Mouse (Mus musculus): Measurements from ENCODE around the gene Necab3. TPM values are rescaled to one million over a fixed set of nuclear protein-coding genes. Genes with fewer than 3 reads are reported as not detected.

Gene Necab3
- polyA plus RNA-seq, 1 experiment: 14.8 TPM

DNA sequence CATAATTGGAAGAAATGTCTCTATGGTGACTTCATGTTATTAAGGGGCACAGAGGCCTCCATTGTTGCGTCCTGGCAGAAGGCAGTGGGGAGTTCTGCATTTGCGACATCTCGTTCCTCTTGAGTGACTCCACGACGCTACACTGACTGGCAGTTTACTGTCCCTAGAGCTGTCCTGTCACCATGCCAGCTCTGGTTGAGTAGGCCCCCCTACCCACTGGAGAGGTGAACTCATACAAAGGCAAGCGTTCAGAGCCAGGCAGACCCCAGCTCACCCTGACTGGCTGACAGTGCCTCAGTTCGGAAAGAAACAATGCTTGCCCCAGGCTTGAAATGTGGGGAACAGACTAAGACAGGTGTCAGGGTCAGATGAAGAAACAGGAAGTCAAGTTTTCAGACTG is 15.6 kb upstream of the Necab3 start:
- Histone ChIP-seq H3K27ac (ENCODE audit: control insufficient read depth, insufficient read depth, low read length) (no peak overlapping the region), H3K27me3 (ENCODE audit: control insufficient read depth, insufficient read depth, low read length) (no peaks in the 10 kb centered on the region), H3K4me3 (ENCODE audit: control insufficient read depth, insufficient read depth, low read length) (no peak overlapping the region), H3K36me3 (ENCODE audit: control insufficient read depth, insufficient read depth, low read length) (no peaks in the 10 kb centered on the region), H3K4me1 (replicated peaks; ENCODE audit: control insufficient read depth, insufficient read depth, low read length) (peaks cover 29% of the 10 kb centered on the region)
- TF ChIP-seq POLR2A (IDR thresholded peaks at IDR 0.05; ENCODE audit: control insufficient read depth, extremely low read depth, insufficient read depth, low read length, poor library complexity) (no peak), CTCF (IDR thresholded peaks at IDR 0.05; ENCODE audit: borderline replicate concordance, control insufficient read depth, extremely low read depth, insufficient read depth, low read length, poor library complexity) (no peak)
- 64% methylated on average over 7 of the region's 7 CpGs for WGBS
- DNase-seq: no peak

DNA sequence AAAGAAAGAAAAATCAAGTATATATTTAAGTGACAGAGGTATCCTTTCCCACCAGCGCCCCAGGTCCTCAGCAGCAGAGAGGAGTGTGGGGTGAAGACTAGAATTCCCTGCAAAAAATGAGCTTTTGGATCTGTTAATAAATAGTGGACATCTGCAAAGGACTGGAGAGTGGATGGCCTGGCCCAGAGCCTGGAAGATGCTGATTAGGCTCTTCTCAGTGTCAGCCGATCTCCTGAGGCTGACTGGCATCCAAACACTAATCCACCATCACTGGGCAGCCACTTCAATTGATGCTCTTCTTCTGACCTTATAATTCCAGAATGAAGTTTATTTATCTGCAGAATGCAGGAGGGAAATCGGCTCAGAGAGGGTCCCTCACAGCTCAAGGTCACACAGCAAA is 14.3 kb upstream of the Necab3 start:
- no peak overlapping the region for H3K4me3 ChIP-seq (ENCODE audit: control insufficient read depth, insufficient read depth, low read length)
- WGBS: 94% methylated on average over 3 of the region's 3 CpGs
- no peak overlapping the region for H3K27ac ChIP-seq (ENCODE audit: control insufficient read depth, insufficient read depth, low read length)
- no peak for TF ChIP-seq POLR2A (IDR thresholded peaks at IDR 0.05; ENCODE audit: control insufficient read depth, extremely low read depth, insufficient read depth, low read length, poor library complexity)
- no peak for TF ChIP-seq CTCF (IDR thresholded peaks at IDR 0.05; ENCODE audit: borderline replicate concordance, control insufficient read depth, extremely low read depth, insufficient read depth, low read length, poor library complexity)
- H3K4me1 ChIP-seq (replicated peaks; ENCODE audit: control insufficient read depth, insufficient read depth, low read length): peaks cover 41% of the 10 kb centered on the region
- no peaks in the 10 kb centered on the region for H3K36me3 ChIP-seq (ENCODE audit: control insufficient read depth, insufficient read depth, low read length)
- no peak for DNase-seq
- H3K27me3 ChIP-seq (ENCODE audit: control insufficient read depth, insufficient read depth, low read length): no peaks in the 10 kb centered on the region

DNA sequence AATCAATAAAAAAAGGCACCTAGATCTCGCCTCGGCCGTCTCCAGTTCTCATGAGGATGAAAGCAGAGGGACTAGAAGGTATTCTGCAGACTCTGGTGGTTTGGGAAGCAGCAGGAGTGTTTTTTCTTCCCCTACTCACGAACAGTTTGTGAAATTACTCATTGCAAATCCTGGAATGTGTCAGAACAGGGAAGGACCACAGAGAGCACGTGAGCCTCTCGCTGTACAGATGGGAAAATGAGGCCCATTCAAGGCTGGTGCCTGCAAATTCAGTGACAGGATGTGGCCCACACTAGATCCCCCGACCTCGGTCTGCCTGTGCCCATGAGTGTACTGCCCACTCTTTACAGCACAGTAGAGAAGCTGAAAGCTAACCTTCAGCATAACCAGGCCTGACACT is 13.3 kb upstream of the Necab3 start:
- Histone ChIP-seq H3K4me1 (replicated peaks; ENCODE audit: control insufficient read depth, insufficient read depth, low read length) (peaks cover 37% of the 10 kb centered on the region), H3K36me3 (ENCODE audit: control insufficient read depth, insufficient read depth, low read length) (no peaks in the 10 kb centered on the region), H3K27ac (ENCODE audit: control insufficient read depth, insufficient read depth, low read length) (no peak overlapping the region), H3K4me3 (ENCODE audit: control insufficient read depth, insufficient read depth, low read length) (no peak overlapping the region), H3K27me3 (ENCODE audit: control insufficient read depth, insufficient read depth, low read length) (no peaks in the 10 kb centered on the region)
- 82% methylated on average over 8 of the region's 8 CpGs for WGBS
- no peak for DNase-seq
- TF ChIP-seq CTCF (IDR thresholded peaks at IDR 0.05; ENCODE audit: borderline replicate concordance, control insufficient read depth, extremely low read depth, insufficient read depth, low read length, poor library complexity) (no peak), POLR2A (IDR thresholded peaks at IDR 0.05; ENCODE audit: control insufficient read depth, extremely low read depth, insufficient read depth, low read length, poor library complexity) (no peak)

DNA sequence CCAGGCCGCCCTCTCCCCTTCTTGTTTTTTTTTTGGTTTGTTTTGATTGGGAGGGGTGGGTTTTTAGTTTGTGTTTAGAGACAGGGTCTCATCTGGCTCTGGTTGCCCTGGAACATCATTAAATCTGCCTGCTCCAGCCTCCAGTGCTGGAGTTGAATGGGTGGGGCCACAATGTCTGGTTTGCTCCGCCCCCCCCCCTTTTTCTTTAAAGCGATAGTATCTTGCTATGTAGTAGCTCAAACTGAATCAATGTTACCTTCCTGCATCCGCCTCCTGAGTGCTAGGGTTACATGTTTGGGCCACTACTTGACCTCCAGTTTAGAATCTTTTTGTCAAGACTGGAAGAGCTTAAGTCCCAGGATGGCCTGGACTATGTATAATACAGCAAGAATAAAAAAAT is 12.6 kb upstream of the Necab3 start:
- Histone ChIP-seq H3K27ac (ENCODE audit: control insufficient read depth, insufficient read depth, low read length) (no peak overlapping the region), H3K4me1 (replicated peaks; ENCODE audit: control insufficient read depth, insufficient read depth, low read length) (peaks cover 30% of the 10 kb centered on the region), H3K36me3 (ENCODE audit: control insufficient read depth, insufficient read depth, low read length) (no peaks in the 10 kb centered on the region), H3K27me3 (ENCODE audit: control insufficient read depth, insufficient read depth, low read length) (no peaks in the 10 kb centered on the region), H3K4me3 (ENCODE audit: control insufficient read depth, insufficient read depth, low read length) (no peak overlapping the region)
- TF ChIP-seq CTCF (IDR thresholded peaks at IDR 0.05; ENCODE audit: borderline replicate concordance, control insufficient read depth, extremely low read depth, insufficient read depth, low read length, poor library complexity) (no peak), POLR2A (IDR thresholded peaks at IDR 0.05; ENCODE audit: control insufficient read depth, extremely low read depth, insufficient read depth, low read length, poor library complexity) (no peak)
- no peak for DNase-seq
- 87% methylated on average over 4 of the region's 4 CpGs for whole genome bisulfite sequencing

DNA sequence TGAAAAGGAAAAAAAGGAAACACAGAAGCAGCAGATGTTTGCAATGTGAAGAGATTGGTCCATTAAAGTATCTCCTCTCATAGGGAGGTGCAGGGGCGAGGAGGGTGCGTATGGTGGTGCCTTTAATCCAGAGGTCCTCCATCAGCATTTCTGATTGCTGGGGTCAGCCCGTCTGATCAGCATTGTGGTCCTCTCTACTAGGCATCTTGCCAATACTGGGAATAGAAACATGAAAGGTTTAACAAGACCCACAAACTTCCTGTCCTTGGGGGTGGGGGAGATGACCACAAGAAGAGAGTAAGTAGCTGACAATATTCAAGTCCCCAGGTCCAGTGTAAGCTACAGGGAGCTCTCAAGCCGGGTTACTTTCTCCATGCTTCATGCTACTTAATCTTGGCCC is 12.0 kb upstream of the Necab3 start:
- Histone ChIP-seq H3K27ac (ENCODE audit: control insufficient read depth, insufficient read depth, low read length) (no peak overlapping the region), H3K27me3 (ENCODE audit: control insufficient read depth, insufficient read depth, low read length) (no peaks in the 10 kb centered on the region), H3K4me1 (replicated peaks; ENCODE audit: control insufficient read depth, insufficient read depth, low read length) (peaks cover 28% of the 10 kb centered on the region), H3K36me3 (ENCODE audit: control insufficient read depth, insufficient read depth, low read length) (no peaks in the 10 kb centered on the region), H3K4me3 (ENCODE audit: control insufficient read depth, insufficient read depth, low read length) (no peak overlapping the region)
- WGBS: 27% methylated on average over 4 of the region's 4 CpGs
- no peak for DNase-seq
- TF ChIP-seq CTCF (IDR thresholded peaks at IDR 0.05; ENCODE audit: borderline replicate concordance, control insufficient read depth, extremely low read depth, insufficient read depth, low read length, poor library complexity) (no peak), POLR2A (IDR thresholded peaks at IDR 0.05; ENCODE audit: control insufficient read depth, extremely low read depth, insufficient read depth, low read length, poor library complexity) (no peak)

DNA sequence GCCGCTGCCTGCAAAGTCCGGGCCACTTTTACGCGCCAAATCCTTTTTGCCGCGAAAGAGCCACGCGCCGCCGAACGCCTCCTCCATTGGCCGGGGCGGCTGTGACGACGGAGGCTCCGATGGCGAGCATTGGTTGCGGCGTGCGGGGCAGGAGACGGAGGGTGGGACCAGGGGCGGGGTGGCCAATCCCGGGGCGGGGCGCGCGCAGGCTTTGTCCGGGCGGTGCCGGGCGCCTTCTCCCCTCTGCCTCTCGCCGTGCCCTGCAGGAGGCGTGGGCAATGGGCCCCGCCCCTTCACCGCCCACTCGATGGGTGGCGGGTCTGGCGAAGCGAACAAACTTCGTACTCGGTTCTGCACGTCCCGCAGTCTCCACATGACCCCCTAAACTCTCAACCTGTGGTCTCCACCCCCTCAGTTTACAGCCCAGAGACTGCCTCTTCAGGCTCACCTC is 11.2 kb upstream of the Necab3 start, which contains the start of gene E2f1:
Gene E2f1 (minus strand): TSS at position 57 of the 451 bp plus-strand sequence.
- Histone ChIP-seq H3K4me1 (replicated peaks; ENCODE audit: control insufficient read depth, insufficient read depth, low read length) (peaks cover 28% of the 10 kb centered on the region), H3K36me3 (ENCODE audit: control insufficient read depth, insufficient read depth, low read length) (no peaks in the 10 kb centered on the region), H3K4me3 (ENCODE audit: control insufficient read depth, insufficient read depth, low read length) (peak within 1 kb of the TSS; percentile 53), H3K27me3 (ENCODE audit: control insufficient read depth, insufficient read depth, low read length) (no peaks in the 10 kb centered on the region), H3K27ac (ENCODE audit: control insufficient read depth, insufficient read depth, low read length) (no peak within 1 kb of the TSS)
- TF ChIP-seq POLR2A (IDR thresholded peaks at IDR 0.05; ENCODE audit: control insufficient read depth, extremely low read depth, insufficient read depth, low read length, poor library complexity): 0 out of 2 replicates have a peak, but pooled peaks have one; percentile 36
- no peak for TF ChIP-seq CTCF (IDR thresholded peaks at IDR 0.05; ENCODE audit: borderline replicate concordance, control insufficient read depth, extremely low read depth, insufficient read depth, low read length, poor library complexity)
- peak; percentile 93 for DNase-seq
- under 1% methylated on average over 44 of the region's 44 CpGs for WGBS

Measured in thymus, adult 2 months (tissue).